Comparison of ENCODE assay signal across 9 mouse cellular contexts in the genomic region with DNA sequence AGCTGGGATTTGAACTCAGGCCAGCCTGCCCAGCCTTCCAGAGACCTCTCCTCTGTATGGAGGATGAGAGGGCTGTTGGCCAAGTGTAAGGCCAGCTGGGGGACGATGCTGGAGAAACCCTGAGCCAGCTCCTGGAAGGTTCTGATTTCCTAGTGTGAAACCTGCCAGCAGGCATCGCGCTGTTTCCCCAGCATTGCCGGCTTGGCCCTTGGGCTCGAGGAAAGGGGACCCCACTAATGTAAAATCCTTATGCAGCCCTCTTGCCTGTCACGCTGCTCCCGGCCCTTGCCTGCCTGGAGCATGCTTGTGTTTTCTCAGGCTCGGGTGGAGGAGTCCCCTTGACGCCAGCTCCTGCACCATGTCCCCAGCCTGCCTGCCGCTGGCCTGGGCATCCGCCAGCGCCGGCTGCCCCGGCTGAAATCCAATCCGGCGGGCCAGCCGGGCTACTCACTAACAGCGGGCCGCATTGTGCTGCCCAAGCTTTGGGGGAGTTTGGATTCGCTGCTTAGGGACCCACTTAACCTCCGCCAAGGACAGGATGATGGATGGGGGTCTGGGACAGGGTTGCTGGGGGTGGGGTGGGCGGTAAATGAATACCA. TPM values are rescaled to one million over a fixed set of nuclear protein-coding genes. Genes with fewer than 3 reads are reported as not detected.
DNase-seq lines count a peak whose midpoint lies in the region; ATAC-seq and TF ChIP-seq lines count a peak whose summit lies in the region.
"Had no signal": no experiment of that assay in that cellular context is flagged by ENCODE, and none has a peak within 500 bp of the region (broad histone marks: within the 10 kb centered on the region; RNA-seq: fewer than 3 reads in every experiment).

No protein-coding gene starts in this region.

- 41% methylated on average over 22 of the region's 22 CpGs for WGBS in intestine, embryonic 15.5 days
- 57% methylated on average over 22 of the region's 22 CpGs for WGBS in intestine, postnatal 0 days
- 14% methylated on average over 22 of the region's 22 CpGs for WGBS in neural tube, embryonic 13.5 days

- H3K36me3 ChIP-seq in intestine, embryonic 15.5 days: no peaks in the 10 kb centered on the region
- H3K36me3 ChIP-seq in intestine, postnatal 0 days (ENCODE audit: control insufficient read depth, insufficient read depth): no peaks in the 10 kb centered on the region
- no peaks in the 10 kb centered on the region for H3K36me3 ChIP-seq in neural tube, embryonic 13.5 days

- H3K4me2 ChIP-seq in intestine, embryonic 15.5 days (replicated peaks): no peak overlapping the region
- no peak overlapping the region for H3K4me2 ChIP-seq in intestine, postnatal 0 days (replicated peaks; ENCODE audit: low read depth)
- no peak overlapping the region for H3K4me2 ChIP-seq in neural tube, embryonic 13.5 days

- H3K27ac ChIP-seq in intestine, embryonic 15.5 days: peak overlapping the region; percentile 40; the same call in 1 of the 2 replicates
- H3K27ac ChIP-seq in intestine, postnatal 0 days (ENCODE audit: low read depth, low read length): no peak overlapping the region
- peak overlapping the region; percentile 78 for H3K27ac ChIP-seq in neural tube, embryonic 13.5 days (replicated peaks)

- H3K4me3 ChIP-seq in intestine, embryonic 15.5 days (replicated peaks): no peak overlapping the region
- H3K4me3 ChIP-seq in intestine, postnatal 0 days (ENCODE audit: low read depth, low read length): no peak overlapping the region
- H3K4me3 ChIP-seq in neural tube, embryonic 13.5 days: no peak overlapping the region
- H3K4me3 ChIP-seq: erythroblast, embryonic 14.5 days had no signal

- peaks cover 26% of the 10 kb centered on the region for H3K4me1 ChIP-seq in intestine, embryonic 15.5 days (replicated peaks)
- no peaks in the 10 kb centered on the region; the same call in 1 of the 2 replicates for H3K4me1 ChIP-seq in intestine, postnatal 0 days (replicated peaks; ENCODE audit: control insufficient read depth, insufficient read depth, low read length)
- peaks cover 93% of the 10 kb centered on the region for H3K4me1 ChIP-seq in neural tube, embryonic 13.5 days (replicated peaks)

- no peak for TF ChIP-seq CTCF in intestine, postnatal 0 days (IDR thresholded peaks at IDR 0.05; ENCODE audit: low read depth)

- peak; percentile 77 for DNase-seq in embryo, embryonic 9.5 days (ENCODE audit: extremely low spot score)
- peak; percentile 17 to 20 for DNase-seq in heart, adult 9 months (ENCODE audit: low spot score in 2 of 2)
- peak; percentile 25 to 49 for DNase-seq in layer of hippocampus, adult 18-20 months (ENCODE audit: low spot score in 2 of 2)
- DNase-seq in spleen, adult 12 weeks (ENCODE audit: low spot score): no peak
- no peak for DNase-seq in cerebellum, adult 9-10 months

- no peak for ATAC-seq in intestine, embryonic 15.5 days
- no peak for ATAC-seq in intestine, postnatal 0 days
- peak; percentile 29 for ATAC-seq in neural tube, embryonic 13.5 days (ENCODE audit: low read depth)

- no peaks in the 10 kb centered on the region for H3K27me3 ChIP-seq in intestine, embryonic 15.5 days (replicated peaks)
- no peaks in the 10 kb centered on the region for H3K27me3 ChIP-seq in intestine, postnatal 0 days (replicated peaks; ENCODE audit: control insufficient read depth, insufficient read depth, low read length)
- H3K27me3 ChIP-seq in neural tube, embryonic 13.5 days: no peaks in the 10 kb centered on the region

- H3K9me3 ChIP-seq in intestine, embryonic 15.5 days: no peaks in the 10 kb centered on the region
- no peaks in the 10 kb centered on the region for H3K9me3 ChIP-seq in intestine, postnatal 0 days (ENCODE audit: control insufficient read depth)
- no peaks in the 10 kb centered on the region for H3K9me3 ChIP-seq in neural tube, embryonic 13.5 days

- H3K9ac ChIP-seq in intestine, embryonic 15.5 days: no peak overlapping the region
- no peak overlapping the region for H3K9ac ChIP-seq in intestine, postnatal 0 days (ENCODE audit: low read depth, low read length)
- H3K9ac ChIP-seq in neural tube, embryonic 13.5 days: 0 out of 2 replicates have a peak overlapping the region, but pooled peaks have one; percentile 41

RNA-seq across cellular contexts. Expression of a gene that starts 52.1 kb away (rescaled TPM):
- 8.2 and 8.9 TPM in 2 replicates for polyA plus RNA-seq in intestine, embryonic 15.5 days (2015; fragmentation: Nextera tagmentation; extraction: Ambion mirVana)
- 5.7 TPM in 2 replicates for polyA plus RNA-seq in intestine, postnatal 0 days (2015; fragmentation: Nextera tagmentation; extraction: Ambion mirVana)
- total RNA-seq in layer of hippocampus, adult 18-20 months (2021): 10 to 100 TPM; 21.2 to 21.3 TPM
- 16.8 and 18.6 TPM in 2 replicates for polyA plus RNA-seq in neural tube, embryonic 13.5 days (2015; fragmentation: Nextera tagmentation; extraction: Ambion mirVana)
- polyA plus RNA-seq: erythroblast, embryonic 14.5 days had no signal

Comparison
In these comparisons a context has a peak if more than half of its experiments do, and no peak if none do; other contexts are left out.
1. DNase-seq: peak in embryo, embryonic 9.5 days (single experiment), heart, adult 9 months (2 of 2) and layer of hippocampus, adult 18-20 months (2 of 2); none in spleen, adult 12 weeks (single experiment) and cerebellum, adult 9-10 months (single experiment).